Mouse (Mus musculus): ENCODE measurements around the gene Mcm8. TPM values are rescaled to one million over a fixed set of nuclear protein-coding genes. Genes with fewer than 3 reads are reported as not detected.

The Mcm8 gene
- polyA plus RNA-seq (2015; fragmentation: Illumina TruSeq; extraction: RNeasy Lipid Tissue Mini Kit (QIAGEN cat#74804); ENCODE audit: insufficient read depth, low read depth, low replicate concordance): not detected

GRCm38 (mm10) chr2:132815608-132816314 is at the start of gene Mcm8, which contains the start of gene Trmt6:
Mcm8 (plus strand) TSS chr2:132816141.
Trmt6 (minus strand) TSS chr2:132816055.

GRCm38 (mm10) chr2:132780978-132781377 is 35.0 kb upstream of the Mcm8 start, which contains the start of gene Chgb:
Chgb (plus strand) TSS chr2:132781278.

GRCm38 (mm10) chr2:132846407-132847358 is 30.7 kb downstream of the Mcm8 start, which contains the start of gene Crls1:
Crls1 (plus strand) TSS chr2:132846666.

GRCm38 (mm10) chr2:132880844-132881645 is 65.1 kb downstream of the Mcm8 start, which contains the start of gene Lrrn4:
Lrrn4 (minus strand) TSS chr2:132880891.

Other genes with a start within 250 kb of the Mcm8 start
- 6.8 TPM for gene Gpcpd1, start 228.4 kb upstream of the Mcm8 start, polyA plus RNA-seq (2015; fragmentation: Illumina TruSeq; extraction: RNeasy Lipid Tissue Mini Kit (QIAGEN cat#74804); ENCODE audit: insufficient read depth, low read depth, low replicate concordance)
- 4.4 TPM for gene Shld1, start 129.2 kb upstream of the Mcm8 start, polyA plus RNA-seq (2015; fragmentation: Illumina TruSeq; extraction: RNeasy Lipid Tissue Mini Kit (QIAGEN cat#74804); ENCODE audit: insufficient read depth, low read depth, low replicate concordance)
- gene Chgb, start 34.9 kb upstream of the Mcm8 start, polyA plus RNA-seq (2015; fragmentation: Illumina TruSeq; extraction: RNeasy Lipid Tissue Mini Kit (QIAGEN cat#74804); ENCODE audit: insufficient read depth, low read depth, low replicate concordance): 25.3 TPM
- 3.7 TPM for gene Trmt6, start 86 bp upstream of the Mcm8 start, polyA plus RNA-seq (2015; fragmentation: Illumina TruSeq; extraction: RNeasy Lipid Tissue Mini Kit (QIAGEN cat#74804); ENCODE audit: insufficient read depth, low read depth, low replicate concordance)
- 9.2 TPM for gene Crls1, start 30.5 kb downstream of the Mcm8 start, polyA plus RNA-seq (2015; fragmentation: Illumina TruSeq; extraction: RNeasy Lipid Tissue Mini Kit (QIAGEN cat#74804); ENCODE audit: insufficient read depth, low read depth, low replicate concordance)
- gene Lrrn4, start 64.8 kb downstream of the Mcm8 start, polyA plus RNA-seq (2015; fragmentation: Illumina TruSeq; extraction: RNeasy Lipid Tissue Mini Kit (QIAGEN cat#74804); ENCODE audit: insufficient read depth, low read depth, low replicate concordance): 16.3 TPM
- gene Fermt1, start 129.8 kb downstream of the Mcm8 start, polyA plus RNA-seq (2015; fragmentation: Illumina TruSeq; extraction: RNeasy Lipid Tissue Mini Kit (QIAGEN cat#74804); ENCODE audit: insufficient read depth, low read depth, low replicate concordance): 1.5 TPM

Measured in pancreas, adult 10 weeks (tissue).